Mouse (Mus musculus) forebrain, postnatal 0 days (tissue): Measurements from ENCODE around the gene Timm8b. TPM values are rescaled to one million over a fixed set of nuclear protein-coding genes. Genes with fewer than 3 reads are reported as not detected.
A peak's percentile ranks its signal among the peaks of the same experiment; 100 is the strongest.

ENCODE experiments used
- ATAC-seq: fragments of 200-750 bp; cut with Nextera tagmentation; 2 replicates; pipeline ENCODE4 v1.8.0; 2017; ENCODE audit warnings: mild to moderate bottlenecking, moderate library complexity
- DNase-seq: peaks from one replicate; pipeline ENCODE4 v3.0.0-alpha.2; 2015
- H3K27ac ChIP-seq: fragments of 300-500 bp; sonication (generic); 2 replicates; pipeline ENCODE4 v1.5.1; 2014; ENCODE audit warnings: low read depth, mild to moderate bottlenecking, antibody characterized with exemption, low read length, moderate library complexity, mixed read lengths
- H3K27me3 ChIP-seq: fragments of 300-500 bp; sonication (generic); 2 replicates; pipeline ENCODE4 v1.6.1; 2014; ENCODE audit warnings: mild to moderate bottlenecking, low read length, mixed read lengths; ENCODE audit not compliant: insufficient read depth
- H3K36me3 ChIP-seq: fragments of 300-500 bp; sonication (generic); 2 replicates; pipeline ENCODE4 v1.6.1; 2014; ENCODE audit warnings: mild to moderate bottlenecking, moderate library complexity; ENCODE audit not compliant: insufficient read depth
- H3K4me1 ChIP-seq: fragments of 300-500 bp; sonication (generic); 2 replicates; pipeline ENCODE4 v1.6.1; 2014; ENCODE audit warnings: antibody characterized with exemption; ENCODE audit not compliant: insufficient read depth
- H3K4me2 ChIP-seq: fragments of 300-500 bp; sonication (generic); 2 replicates; pipeline ENCODE4 v1.6.1; 2014; ENCODE audit warnings: low read depth, mild to moderate bottlenecking, moderate library complexity
- H3K4me3 ChIP-seq: fragments of 300-500 bp; sonication (generic); 2 replicates; pipeline ENCODE4 v1.5.1; 2014; ENCODE audit warnings: low read depth, low read length, mixed read lengths
- H3K9ac ChIP-seq: fragments of 300-500 bp; sonication (generic); 2 replicates; pipeline ENCODE4 v1.6.1; 2014; ENCODE audit warnings: mild to moderate bottlenecking
- H3K9me3 ChIP-seq: fragments of 300-500 bp; sonication (generic); 2 replicates; pipeline ENCODE4 v1.6.1; 2016; ENCODE audit warnings: low read length
- CTCF ChIP-seq: sonication (generic); IDR thresholded peaks from 2 replicates; pipeline ENCODE4 v1.5.1; 2016; ENCODE audit warnings: antibody characterized with exemption, control low read depth, low read depth
- WGBS: fragments of 180-500 bp; shearing (Covaris S2); extraction: QIAGEN DNeasy Blood & Tissue Kit; methylation state at CpG from one replicate; pipeline ENCODE4 v1.1.7; 2014; 5-methylcytosine and 5-hydroxymethylcytosine counted together
- polyA plus RNA-seq: library from polyadenylated mRNA; unstranded; fragments of >200 nt; fragmentation: Nextera tagmentation; extraction: Ambion mirVana; gene quantifications from 2 replicates; pipeline ENCODE4 v1.2.1, GENCODE M21; 2015
- total RNA-seq: library from RNA; depleted of rRNA; stranded (reverse); fragments of >200 nt; gene quantifications from 2 replicates; pipeline ENCODE4 v1.2.3, GENCODE M21; 2014; rRNA removed

Gene Timm8b
- 234 and 297 TPM in 2 replicates for total RNA-seq
- polyA plus RNA-seq = 389 and 523 TPM in 2 replicates

DNA sequence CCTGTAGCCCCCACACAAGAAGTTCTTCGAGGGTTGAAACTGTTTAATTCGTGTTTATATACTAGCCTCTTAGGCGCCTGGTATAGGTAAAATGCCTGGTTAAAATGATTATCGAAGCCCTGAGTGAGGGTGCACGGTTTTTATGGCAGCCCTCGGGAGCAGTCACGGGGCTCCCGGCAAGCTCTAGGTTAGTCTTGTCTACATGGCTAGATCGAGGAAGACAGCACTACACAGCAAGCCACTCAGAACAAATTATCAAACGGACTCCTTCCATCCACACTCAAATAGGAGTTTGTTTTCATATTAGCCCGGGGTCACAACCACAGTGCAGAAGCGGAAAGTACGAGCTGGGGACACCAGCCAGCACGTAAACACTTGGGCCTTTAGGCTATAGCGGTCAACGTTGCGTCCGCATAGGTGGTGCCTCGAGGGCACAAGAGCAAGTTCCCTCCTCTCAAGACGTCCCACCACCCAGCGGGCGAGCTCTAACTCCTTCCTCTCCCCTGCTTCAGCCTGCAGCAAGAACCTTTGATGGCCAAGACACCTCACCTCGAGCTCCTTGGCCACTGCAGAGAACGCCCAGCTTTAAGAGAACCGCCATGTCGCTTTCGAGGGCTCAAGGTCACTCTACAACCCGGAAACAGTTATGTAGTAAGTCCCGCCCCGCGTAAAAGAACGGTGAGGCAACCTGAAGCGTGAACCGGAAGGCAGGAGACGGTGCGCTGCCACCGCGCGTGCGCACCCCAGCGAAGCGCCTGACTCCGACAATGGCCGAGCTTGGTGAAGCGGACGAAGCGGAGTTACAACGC, at the start of gene Timm8b, which contains the start of gene Sdhd:
Gene Timm8b (plus strand): TSS at position 722 of the 809 bp plus-strand sequence.
Gene Sdhd (minus strand): TSS at position 624 of the 809 bp plus-strand sequence.
- Histone ChIP-seq H3K27me3 (no peaks in the 10 kb centered on the region), H3K4me3 (peak within 1 kb of the TSS; percentile 96), H3K27ac (peak within 1 kb of the TSS; percentile 90), H3K4me1 (peaks cover 13% of the 10 kb centered on the region), H3K9me3 (no peaks in the 10 kb centered on the region), H3K36me3 (peaks cover 27% of the 10 kb centered on the region), H3K4me2 (peak within 1 kb of the TSS; percentile 88), H3K9ac (peak within 1 kb of the TSS; percentile 88)
- TF ChIP-seq CTCF = no peak; the same call in 1 of the 2 replicates
- DNase-seq = peak; percentile 96
- 2% methylated on average over 48 of the region's 48 CpGs for WGBS
- ATAC-seq = peak; percentile 99

DNA sequence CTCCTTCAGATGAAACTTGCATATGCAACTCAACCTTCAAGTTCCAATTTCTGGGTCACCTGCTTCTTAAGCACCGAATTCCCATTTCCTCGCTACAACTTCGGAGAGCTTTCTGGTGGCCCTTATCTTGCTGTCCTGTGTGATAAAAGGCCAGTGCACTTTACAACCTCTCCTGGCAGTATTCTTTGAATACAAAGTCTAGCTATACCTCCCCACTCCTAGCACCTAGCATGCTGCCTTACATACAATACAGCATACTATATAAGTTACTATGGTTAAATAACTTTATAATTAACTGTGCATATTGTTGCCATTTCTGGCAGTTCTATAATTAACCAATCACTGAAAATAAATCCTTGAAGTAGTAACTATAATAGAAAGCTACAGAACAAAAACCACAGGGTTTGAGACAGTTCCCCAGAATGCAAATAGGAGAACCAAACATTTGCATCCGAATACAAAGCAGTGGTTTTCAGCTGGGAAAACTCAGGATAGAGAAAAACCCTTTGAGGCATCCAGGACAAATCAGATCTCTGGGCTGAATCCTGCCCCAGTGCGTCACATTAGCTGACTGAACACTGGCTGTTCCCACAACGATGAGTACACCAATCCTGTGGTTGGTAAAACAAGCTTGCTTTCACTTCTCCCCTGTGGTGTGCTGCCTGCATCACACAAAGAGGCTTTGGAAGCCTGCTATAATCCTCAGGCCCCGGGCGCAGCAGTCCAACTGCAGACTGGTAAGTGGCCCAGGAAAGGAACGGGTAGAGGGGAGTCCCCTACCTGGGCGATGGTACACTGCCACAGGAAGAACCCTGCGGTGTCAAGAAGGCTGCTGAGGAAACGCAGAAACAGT, 49.2 kb upstream of the Timm8b start, which contains the start of gene Il18:
Gene Il18 (plus strand): TSS at position 587 of the 853 bp plus-strand sequence.
- WGBS = 10% methylated on average over 12 of the region's 12 CpGs
- Histone ChIP-seq H3K36me3 (no peaks in the 10 kb centered on the region), H3K9me3 (no peaks in the 10 kb centered on the region), H3K4me1 (peaks cover 7% of the 10 kb centered on the region; the same call in 1 of the 2 replicates), H3K27ac (peak within 1 kb of the TSS; percentile 57), H3K9ac (peak within 1 kb of the TSS; percentile 34; the same call in 1 of the 2 replicates), H3K4me3 (peak within 1 kb of the TSS; percentile 17), H3K27me3 (no peaks in the 10 kb centered on the region), H3K4me2 (peak within 1 kb of the TSS; percentile 47)
- peak; percentile 80 for DNase-seq
- peak; percentile 99 for ATAC-seq
- TF ChIP-seq CTCF = no peak

DNA sequence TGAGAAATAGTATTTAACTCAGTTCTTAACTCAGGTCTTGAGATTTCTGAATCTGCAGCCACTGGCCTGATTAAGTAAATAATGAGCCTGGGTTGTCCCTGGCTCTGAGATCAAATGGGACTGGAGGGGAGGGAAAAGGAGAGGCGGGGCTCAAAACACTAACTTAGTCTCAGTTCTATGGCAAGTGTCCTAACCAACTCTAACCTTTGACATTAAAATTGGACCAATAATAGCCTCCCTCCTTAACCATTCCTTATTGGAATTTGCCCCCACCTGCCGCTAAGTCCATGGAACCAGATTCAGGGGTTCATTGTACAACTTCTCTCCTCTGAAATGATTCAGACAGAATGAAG, 48.6 kb upstream of the Timm8b start, which contains the start of gene Bco2:
Gene Bco2 (minus strand): TSS at position 88 of the 353 bp plus-strand sequence.
- H3K9me3 ChIP-seq = no peaks in the 10 kb centered on the region
- H3K27me3 ChIP-seq = no peaks in the 10 kb centered on the region
- H3K4me1 ChIP-seq = peaks cover 7% of the 10 kb centered on the region; the same call in 1 of the 2 replicates
- 5% methylated on average over 2 of the region's 2 CpGs for WGBS
- peak within 1 kb of the TSS; percentile 57 for H3K27ac ChIP-seq
- no peak for DNase-seq
- H3K9ac ChIP-seq = peak within 1 kb of the TSS; percentile 34; the same call in 1 of the 2 replicates
- peak within 1 kb of the TSS; percentile 47 for H3K4me2 ChIP-seq
- no peaks in the 10 kb centered on the region for H3K36me3 ChIP-seq
- H3K4me3 ChIP-seq = peak within 1 kb of the TSS; percentile 17
- ATAC-seq = peak; percentile 67
- no peak for TF ChIP-seq CTCF

DNA sequence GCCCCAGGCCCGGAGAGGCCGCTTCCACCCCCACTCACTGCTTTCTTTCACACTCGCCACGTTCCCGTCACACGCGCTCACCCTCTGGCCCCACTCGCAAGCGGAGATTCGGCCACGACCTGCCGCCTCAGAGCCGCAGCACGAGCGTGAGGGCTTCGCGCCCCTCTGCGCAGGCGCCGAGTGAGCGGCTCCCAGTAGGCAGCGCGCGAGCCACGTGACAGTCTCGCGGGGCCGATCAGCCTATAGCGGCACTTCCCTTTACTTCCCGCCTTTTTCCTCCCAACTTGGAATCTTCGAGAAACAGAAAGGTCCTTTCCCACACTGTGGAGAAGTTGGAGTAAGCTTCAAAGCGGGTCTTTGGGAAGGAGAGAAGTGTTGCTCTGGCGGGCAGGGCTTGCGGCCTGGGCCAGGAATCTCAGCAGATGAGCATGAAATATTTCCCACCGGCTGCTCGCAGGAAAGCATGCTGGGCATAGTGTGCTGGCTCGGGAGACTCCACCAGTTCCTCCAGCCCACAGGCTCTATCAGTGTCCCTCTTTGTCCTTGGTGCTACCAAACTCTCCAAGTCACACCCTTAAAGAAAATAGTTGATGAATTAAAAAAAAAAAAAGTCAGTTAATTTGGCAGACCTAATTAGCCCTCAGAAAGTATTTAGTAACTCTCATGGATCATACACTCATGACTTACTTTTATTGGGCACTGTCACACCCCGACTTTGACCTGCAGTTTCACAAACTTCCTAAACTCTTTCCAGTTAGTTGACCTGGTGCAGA, 42.4 kb upstream of the Timm8b start, which contains the start of gene Tex12:
Gene Tex12 (minus strand): TSS at position 181 of the 773 bp plus-strand sequence.
- no peak for ATAC-seq
- Histone ChIP-seq H3K9ac (no peak within 1 kb of the TSS), H3K9me3 (no peaks in the 10 kb centered on the region), H3K36me3 (no peaks in the 10 kb centered on the region), H3K4me1 (no peaks in the 10 kb centered on the region), H3K27ac (no peak within 1 kb of the TSS), H3K4me2 (no peak within 1 kb of the TSS), H3K27me3 (no peaks in the 10 kb centered on the region), H3K4me3 (no peak within 1 kb of the TSS)
- 92% methylated on average over 38 of the region's 38 CpGs for WGBS
- TF ChIP-seq CTCF = no peak
- DNase-seq = no peak

DNA sequence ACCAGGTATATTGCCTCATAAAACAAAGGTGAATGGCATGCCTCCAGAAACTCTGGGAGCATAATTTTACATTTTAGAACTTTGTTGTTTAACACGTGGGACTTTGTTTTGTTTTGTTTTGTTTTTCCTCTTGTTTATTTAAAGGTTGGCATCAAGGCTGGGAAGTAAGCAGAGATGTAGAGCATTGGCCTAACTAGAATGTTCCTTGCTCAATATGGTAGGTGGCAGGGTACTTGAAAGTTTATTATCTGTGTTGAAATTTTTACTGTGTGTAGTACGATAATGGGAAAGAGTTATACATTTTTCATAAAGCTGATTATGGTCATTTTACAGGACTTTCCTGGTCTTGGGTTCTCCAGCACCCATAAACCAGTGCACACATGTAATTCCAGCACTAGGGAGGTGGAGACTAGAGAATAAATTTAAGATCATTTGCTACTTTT, 41.8 kb upstream of the Timm8b start:
- no peak for TF ChIP-seq CTCF
- DNase-seq = no peak
- no peak overlapping the region for H3K4me3 ChIP-seq
- no peak overlapping the region for H3K9ac ChIP-seq
- no peak overlapping the region for H3K4me2 ChIP-seq
- H3K9me3 ChIP-seq = no peaks in the 10 kb centered on the region
- ATAC-seq = no peak
- no peak overlapping the region for H3K27ac ChIP-seq
- 86% methylated on average over 2 of the region's 2 CpGs for WGBS
- H3K4me1 ChIP-seq = no peaks in the 10 kb centered on the region
- no peaks in the 10 kb centered on the region for H3K27me3 ChIP-seq
- H3K36me3 ChIP-seq = no peaks in the 10 kb centered on the region

DNA sequence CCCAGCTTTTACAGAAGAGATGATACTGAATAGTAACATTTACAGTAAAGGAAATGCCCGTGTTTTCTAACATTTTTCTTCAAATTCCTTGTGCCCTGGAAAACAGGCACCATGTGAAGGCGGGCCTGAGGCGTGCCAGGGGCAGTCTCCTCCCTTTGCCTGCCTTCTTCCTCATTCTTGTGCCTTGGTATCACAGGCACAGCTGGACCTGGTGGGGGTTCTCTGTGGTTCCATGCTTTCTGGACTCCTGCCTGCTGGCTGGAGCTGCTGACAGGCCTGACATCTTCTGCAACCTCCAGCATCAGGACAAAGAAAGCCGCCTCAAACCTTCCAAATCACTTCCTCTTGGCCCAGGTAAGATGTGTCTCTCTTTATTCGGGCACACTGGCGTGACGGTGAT, 38.5 kb upstream of the Timm8b start:
- no peak overlapping the region for H3K4me2 ChIP-seq
- TF ChIP-seq CTCF = no peak
- no peak overlapping the region for H3K9ac ChIP-seq
- no peak overlapping the region for H3K4me3 ChIP-seq
- DNase-seq (no peak), ATAC-seq (no peak)
- no peak overlapping the region for H3K27ac ChIP-seq
- H3K36me3 ChIP-seq = no peaks in the 10 kb centered on the region
- WGBS = 75% methylated on average over 7 of the region's 7 CpGs
- no peaks in the 10 kb centered on the region for H3K27me3 ChIP-seq
- H3K4me1 ChIP-seq = no peaks in the 10 kb centered on the region
- H3K9me3 ChIP-seq = no peaks in the 10 kb centered on the region
